Mouse (Mus musculus) kidney, embryonic 16.5 days (tissue): Measurements from ENCODE around the gene Cox6b1. TPM values are rescaled to one million over a fixed set of nuclear protein-coding genes. Genes with fewer than 3 reads are reported as not detected.

Experiments
- ATAC-seq: fragments of 200-750 bp; cut with Nextera tagmentation; 2 replicates; pipeline ENCODE4 v1.8.0; 2017; ENCODE audit warnings: moderate TSS enrichment; ENCODE audit not compliant: low FRiP score, low TSS enrichment
- H3K27ac ChIP-seq: fragments of 300-500 bp; sonication (generic); 2 replicates; pipeline ENCODE4 v1.5.1; 2014; ENCODE audit warnings: low read length
- H3K27me3 ChIP-seq: fragments of 300-500 bp; sonication (generic); 2 replicates; pipeline ENCODE4 v1.6.1; 2014; ENCODE audit warnings: low read length, control low read depth, mixed read lengths; ENCODE audit not compliant: insufficient read depth
- H3K36me3 ChIP-seq: fragments of 300-500 bp; sonication (generic); 2 replicates; pipeline ENCODE4 v1.6.1; 2014; ENCODE audit warnings: low read length, control low read depth, mixed read lengths; ENCODE audit not compliant: insufficient read depth
- H3K4me1 ChIP-seq: fragments of 300-500 bp; sonication (generic); 2 replicates; pipeline ENCODE4 v1.6.1; 2014; ENCODE audit warnings: low read length, control low read depth, mixed read lengths; ENCODE audit not compliant: insufficient read depth
- H3K4me2 ChIP-seq: fragments of 300-500 bp; sonication (generic); replicated peaks from 2 replicates; pipeline ENCODE4 v1.6.1; 2014; ENCODE audit warnings: low read depth, low read length
- H3K4me3 ChIP-seq: fragments of 300-500 bp; sonication (generic); 2 replicates; pipeline ENCODE4 v1.5.1; 2014; ENCODE audit warnings: mild to moderate bottlenecking, low read length
- H3K9ac ChIP-seq: fragments of 300-500 bp; sonication (generic); replicated peaks from 2 replicates; pipeline ENCODE4 v1.6.1; 2014; ENCODE audit warnings: low read length
- H3K9me3 ChIP-seq: fragments of 300-500 bp; sonication (generic); 2 replicates; pipeline ENCODE4 v1.6.1; 2016; ENCODE audit warnings: low read length, control low read depth
- WGBS: fragments of 180-500 bp; shearing (Covaris S2); extraction: QIAGEN DNeasy Blood & Tissue Kit; methylation state at CpG from one replicate; pipeline ENCODE4 v1.1.7; 2014; 5-methylcytosine and 5-hydroxymethylcytosine counted together
- microRNA-seq: library from miRNA; unstranded; fragments of <30 nt; microRNA quantifications from one replicate; pipeline ENCODE4, GENCODE M21; 2016
- polyA plus RNA-seq: library from polyadenylated mRNA; unstranded; fragments of >200 nt; fragmentation: Nextera tagmentation; extraction: Ambion mirVana; gene quantifications from 2 replicates; pipeline ENCODE4 v1.2.1, GENCODE M21; 2015

Cox6b1 gene
- polyA plus RNA-seq, 1 experiment from 2014 or later = 1,049 TPM

- H3K9me3 ChIP-seq = no peaks in the 10 kb centered on the region
- H3K9ac ChIP-seq = no peak overlapping the region
- no peak overlapping the region for H3K27ac ChIP-seq
- whole genome bisulfite sequencing = 89% methylated on average over 11 of the region's 11 CpGs
- no peak overlapping the region for H3K4me3 ChIP-seq
- H3K4me1 ChIP-seq = peaks cover 7% of the 10 kb centered on the region
- H3K4me2 ChIP-seq = no peak overlapping the region
- H3K27me3 ChIP-seq = no peaks in the 10 kb centered on the region
- H3K36me3 ChIP-seq = peaks cover 68% of the 10 kb centered on the region
- ATAC-seq = no peak
Observed at GRCm38 (mm10) chr7:30567555-30567954, 58.4 kb downstream of the Cox6b1 start.

Small RNA genes within 50 kb of the gene (microRNA-seq; reads per million reads assigned to microRNA genes)
- 1.4 reads per million for gene Mir3569

Other genes starting within 250 kb of the Cox6b1 start
- gene Tyrobp, start 212.4 kb downstream of the Cox6b1 start, polyA plus RNA-seq = 29.3 and 31.4 TPM in 2 replicates
- gene Hcst, start 206.3 kb downstream of the Cox6b1 start, polyA plus RNA-seq = 0.63 and 0.84 TPM in 2 replicates
- 1.6 and 2.0 TPM in 2 replicates for gene Nfkbid, start 204.4 kb downstream of the Cox6b1 start, polyA plus RNA-seq
- gene Aplp1, start 180.6 kb downstream of the Cox6b1 start, polyA plus RNA-seq = 27.9 and 31.5 TPM in 2 replicates
- gene Kirrel2, start 168.5 kb downstream of the Cox6b1 start, polyA plus RNA-seq = 0.78 and 1.1 TPM in 2 replicates
- gene Nphs1, start 167.8 kb downstream of the Cox6b1 start, polyA plus RNA-seq = 5.4 and 5.5 TPM in 2 replicates
- gene Prodh2, start 132.5 kb downstream of the Cox6b1 start, polyA plus RNA-seq = 21.1 and 27.6 TPM in 2 replicates
- gene Arhgap33, start 91.1 kb downstream of the Cox6b1 start, polyA plus RNA-seq = 12.0 and 14.9 TPM in 2 replicates
- 18.0 and 20.6 TPM in 2 replicates for gene Hspb6, start 74.0 kb downstream of the Cox6b1 start, polyA plus RNA-seq
- gene Proser3, start 73.9 kb downstream of the Cox6b1 start, polyA plus RNA-seq = 12.0 and 16.6 TPM in 2 replicates
- gene Lin37, start 66.3 kb downstream of the Cox6b1 start, polyA plus RNA-seq = 47.0 and 48.1 TPM in 2 replicates
- gene U2af1l4, start 62.9 kb downstream of the Cox6b1 start, polyA plus RNA-seq = 91.6 and 99.4 TPM in 2 replicates
- gene Gm49396, start 62.8 kb downstream of the Cox6b1 start, polyA plus RNA-seq = 18.2 and 18.9 TPM in 2 replicates
- 142 and 148 TPM in 2 replicates for gene Psenen, start 62.5 kb downstream of the Cox6b1 start, polyA plus RNA-seq
- gene Igflr1, start 60.7 kb downstream of the Cox6b1 start, polyA plus RNA-seq = 6.0 and 8.7 TPM in 2 replicates
- 7.8 and 9.0 TPM in 2 replicates for gene Kmt2b, start 37.4 kb downstream of the Cox6b1 start, polyA plus RNA-seq
- gene Zbtb32, start 27.2 kb downstream of the Cox6b1 start, polyA plus RNA-seq = 0.77 and 1.3 TPM in 2 replicates
- gene Upk1a, start 13.3 kb downstream of the Cox6b1 start, polyA plus RNA-seq = 7.9 and 13.0 TPM in 2 replicates
- gene Etv2, start 9.7 kb upstream of the Cox6b1 start, polyA plus RNA-seq = not detected in 2 replicates
- 111 and 119 TPM in 2 replicates for gene Rbm42, start 24.2 kb upstream of the Cox6b1 start, polyA plus RNA-seq
- 59.4 and 67.0 TPM in 2 replicates for gene Haus5, start 38.8 kb upstream of the Cox6b1 start, polyA plus RNA-seq
- gene Pmis2, start 45.5 kb upstream of the Cox6b1 start, polyA plus RNA-seq = not detected in 2 replicates
- gene 2200002J24Rik, start 72.8 kb upstream of the Cox6b1 start, polyA plus RNA-seq = 0.40 and 0.51 TPM in 2 replicates
- 2.1 and 3.2 TPM in 2 replicates for gene Atp4a, start 86.1 kb upstream of the Cox6b1 start, polyA plus RNA-seq
- 209 and 225 TPM in 2 replicates for gene Tmem147, start 103.4 kb upstream of the Cox6b1 start, polyA plus RNA-seq
- 0.21 and 0.45 TPM in 2 replicates for gene Gapdhs, start 117.5 kb upstream of the Cox6b1 start, polyA plus RNA-seq
- 1.7 and 2.3 TPM in 2 replicates for gene Sbsn, start 125.3 kb upstream of the Cox6b1 start, polyA plus RNA-seq
- 0.89 and 1.2 TPM in 2 replicates for gene Dmkn, start 137.6 kb upstream of the Cox6b1 start, polyA plus RNA-seq
- 1.0 and 1.5 TPM in 2 replicates for gene Krtdap, start 161.7 kb upstream of the Cox6b1 start, polyA plus RNA-seq
- 0.28 and 0.30 TPM in 2 replicates for gene Ffar2, start 197.6 kb upstream of the Cox6b1 start, polyA plus RNA-seq
- gene Ffar3, start 230.0 kb upstream of the Cox6b1 start, polyA plus RNA-seq = 0.12 and 0.24 TPM in 2 replicates
- gene Ffar1, start 235.4 kb upstream of the Cox6b1 start, polyA plus RNA-seq = not detected in 2 replicates